Mouse (Mus musculus): ENCODE results near the gene Cacfd1.

Cacfd1 gene

DNA sequence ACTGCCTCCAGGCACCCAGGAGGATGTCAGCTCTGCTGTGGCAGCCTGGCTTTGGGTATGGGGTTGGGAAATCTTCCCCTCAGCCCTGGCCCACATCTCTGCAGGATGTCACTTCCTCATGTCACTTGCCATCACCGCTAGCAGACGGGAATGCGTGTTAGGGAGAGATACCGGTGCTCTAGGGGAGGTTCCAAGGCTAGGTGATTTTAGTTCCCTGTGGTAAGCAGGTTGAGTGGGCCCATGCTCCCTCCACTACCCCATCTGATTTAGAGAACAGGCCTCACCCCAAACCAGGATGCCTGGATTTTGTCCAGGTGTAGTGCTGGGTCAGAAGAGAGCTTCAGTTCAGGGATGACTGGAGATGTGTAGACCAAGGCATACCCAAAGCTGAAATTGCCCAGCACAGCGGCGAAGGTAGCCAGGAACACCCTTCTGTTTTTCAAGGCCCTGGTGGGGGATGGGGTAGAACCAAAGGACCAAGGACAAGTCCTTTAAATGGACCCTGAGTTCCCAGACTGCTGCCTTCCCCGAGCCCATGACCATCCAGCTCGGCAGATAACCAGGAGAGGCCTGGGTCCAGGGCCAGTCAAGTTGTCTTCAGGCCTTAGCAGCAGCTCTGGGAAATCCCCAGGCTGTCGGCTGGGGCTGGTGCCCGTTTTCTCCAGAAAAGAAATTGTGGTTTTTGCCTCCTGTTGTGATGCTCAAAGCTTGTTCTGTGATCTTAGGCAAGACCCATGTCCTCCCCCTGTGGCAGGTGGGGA lies 17.3 kb downstream of the Cacfd1 start:
- DNase-seq (ENCODE audit: extremely low spot score, low spot score), result no peak

DNA sequence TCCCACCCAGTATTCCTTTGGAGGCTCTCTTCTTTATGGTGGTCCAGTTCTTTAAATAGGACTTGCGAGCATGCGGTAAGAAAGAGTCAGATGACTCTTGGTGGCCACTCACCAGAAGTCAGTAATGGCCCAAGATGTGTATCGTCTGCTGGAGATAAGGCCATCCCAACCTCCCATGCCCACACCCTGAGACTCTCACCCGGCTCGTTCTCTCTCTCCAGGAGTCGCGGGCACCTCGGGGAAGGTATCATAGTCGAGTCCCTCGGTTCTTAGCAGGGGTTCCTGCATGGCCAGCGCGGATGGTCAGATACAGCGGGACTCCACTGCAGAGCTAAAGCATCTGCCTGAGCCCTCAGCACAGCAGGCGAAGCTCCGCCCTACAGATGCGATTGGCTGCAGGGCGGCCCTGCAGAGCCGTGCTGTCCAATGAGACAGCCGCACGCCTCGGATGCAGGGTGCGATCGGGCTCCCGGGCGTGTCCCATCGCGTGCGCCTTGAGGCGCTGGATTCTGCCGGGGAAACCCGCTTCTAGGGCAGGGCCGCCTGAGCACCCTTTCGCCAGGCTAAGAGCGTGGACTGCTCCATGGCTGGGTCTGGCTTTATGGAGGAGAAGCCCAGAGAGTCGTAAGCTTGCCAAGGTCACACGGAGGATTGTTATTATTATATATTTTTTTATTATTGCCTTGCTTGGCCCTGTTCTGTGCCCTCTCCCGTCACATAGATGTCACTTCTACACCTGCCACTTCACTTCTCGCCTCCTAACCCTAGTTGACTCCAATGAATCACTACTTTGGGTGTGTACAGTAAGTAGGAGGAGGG lies 18.1 kb downstream of the Cacfd1 start, which contains the start of gene Slc2a6:
TSS of gene Slc2a6 (minus strand) at position 381 of the 819 bp plus-strand sequence.
- peak; percentile 81 for DNase-seq (ENCODE audit: extremely low spot score, low spot score)

DNA sequence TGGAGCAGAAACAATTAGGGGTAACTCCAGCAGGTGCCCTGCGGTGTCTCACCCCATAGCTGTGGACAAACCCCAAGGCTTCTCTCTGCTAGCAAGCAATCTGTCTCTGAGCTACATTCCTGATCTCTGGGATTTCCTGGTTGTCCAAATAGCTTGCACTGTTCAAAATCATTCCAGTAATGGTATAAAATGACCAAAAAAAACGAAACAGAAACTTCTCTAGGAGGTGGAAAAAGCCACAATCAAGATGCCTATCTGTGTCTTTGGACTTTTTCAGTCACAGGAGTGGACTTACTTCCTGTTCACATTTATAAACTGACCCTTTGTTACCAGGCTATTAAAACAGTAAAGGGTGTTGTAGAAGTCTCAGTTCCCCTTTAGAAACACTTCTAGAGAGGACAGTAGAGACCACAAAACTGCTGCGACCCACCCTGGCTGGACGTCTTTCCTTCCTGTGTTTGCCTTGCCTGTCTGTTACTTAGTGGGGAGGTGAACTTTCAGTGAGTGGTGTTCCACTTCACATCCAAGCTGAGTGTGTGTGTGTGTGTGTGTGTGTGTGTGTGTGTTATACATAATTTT lies 18.8 kb downstream of the Cacfd1 start:
- no peak for DNase-seq (ENCODE audit: extremely low spot score, low spot score)

DNA sequence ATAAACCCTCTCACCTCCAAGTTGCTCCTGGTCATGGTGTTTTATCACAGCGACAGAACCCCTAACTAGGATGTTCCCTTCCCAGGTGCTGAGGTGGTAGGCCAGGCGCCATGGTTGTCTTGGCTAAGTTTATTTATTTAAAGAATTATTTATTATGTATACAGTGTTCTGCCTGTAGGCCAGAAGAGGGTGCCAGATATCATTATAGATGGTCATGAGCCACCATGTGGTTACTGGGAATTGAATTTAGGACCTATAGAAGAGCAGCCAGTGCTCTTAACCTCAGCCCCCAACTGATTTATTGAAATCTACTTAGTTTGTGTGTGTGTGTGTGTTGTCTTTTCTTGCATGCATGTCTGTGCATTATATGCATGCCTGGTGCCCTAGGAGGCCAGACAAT lies 22.6 kb downstream of the Cacfd1 start:
- no peak for DNase-seq (ENCODE audit: extremely low spot score, low spot score)

DNA sequence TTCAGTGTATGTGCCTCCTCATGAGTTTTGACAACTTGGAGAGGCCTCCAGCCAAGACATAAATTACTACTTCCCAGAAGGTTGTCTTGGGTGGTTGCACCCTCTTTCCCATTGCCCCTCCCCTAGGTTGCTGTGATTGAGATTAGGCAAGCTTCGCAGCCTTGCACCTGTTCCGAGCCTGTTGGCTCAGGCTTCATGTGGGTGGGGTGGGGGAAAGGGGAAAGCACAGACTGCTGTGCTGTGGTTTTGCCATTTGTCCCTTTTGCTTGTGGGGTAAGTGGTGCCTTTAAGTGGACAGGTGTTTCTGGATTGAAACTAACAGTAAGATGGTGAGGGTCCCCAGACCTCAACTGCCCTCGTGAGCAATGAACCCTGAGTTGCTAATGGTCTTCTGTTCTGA lies 26.3 kb downstream of the Cacfd1 start:
- no peak for DNase-seq (ENCODE audit: extremely low spot score, low spot score)

DNA sequence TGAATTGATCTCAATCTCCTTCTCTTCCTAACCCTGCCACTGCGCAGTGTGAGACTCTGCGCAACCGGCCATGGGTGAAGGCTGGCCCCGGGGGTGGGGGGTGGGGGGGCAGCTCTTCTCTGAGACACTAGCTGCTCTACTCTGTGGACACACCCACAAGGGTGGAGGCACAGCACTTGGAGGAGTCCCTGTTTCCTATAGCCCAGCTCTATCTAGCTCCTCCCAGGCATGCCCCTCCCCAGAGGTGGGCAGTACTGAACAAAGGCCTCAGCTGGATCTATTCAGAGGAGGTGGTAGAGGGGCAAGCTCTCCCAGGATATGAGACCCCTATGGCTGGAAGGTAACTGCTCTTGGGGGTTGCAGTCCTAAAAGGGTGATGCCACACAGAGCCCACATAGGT lies 27.3 kb downstream of the Cacfd1 start:
- no peak for DNase-seq (ENCODE audit: extremely low spot score, low spot score)

DNA sequence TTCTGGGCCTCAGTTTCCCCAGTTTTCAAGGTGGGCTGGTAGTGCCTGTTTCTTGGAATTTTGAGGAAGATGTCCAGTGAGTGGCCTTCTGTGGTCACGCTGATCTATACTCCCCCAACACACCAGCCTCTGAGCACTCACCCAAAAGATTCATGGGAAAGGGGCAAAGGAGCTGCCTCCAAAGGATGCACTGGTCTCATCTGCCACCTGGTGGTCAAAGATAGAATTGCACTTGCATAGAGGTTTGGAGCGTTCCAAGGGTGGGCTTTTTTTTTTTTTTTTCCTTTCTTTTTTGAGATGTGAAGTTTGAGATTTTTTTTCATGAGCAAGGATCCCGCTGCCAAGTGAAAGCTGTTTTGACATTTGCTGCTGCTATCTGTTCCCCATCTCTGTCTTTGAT lies 28.9 kb downstream of the Cacfd1 start:
- DNase-seq (ENCODE audit: extremely low spot score, low spot score), result peak; percentile 75

DNA sequence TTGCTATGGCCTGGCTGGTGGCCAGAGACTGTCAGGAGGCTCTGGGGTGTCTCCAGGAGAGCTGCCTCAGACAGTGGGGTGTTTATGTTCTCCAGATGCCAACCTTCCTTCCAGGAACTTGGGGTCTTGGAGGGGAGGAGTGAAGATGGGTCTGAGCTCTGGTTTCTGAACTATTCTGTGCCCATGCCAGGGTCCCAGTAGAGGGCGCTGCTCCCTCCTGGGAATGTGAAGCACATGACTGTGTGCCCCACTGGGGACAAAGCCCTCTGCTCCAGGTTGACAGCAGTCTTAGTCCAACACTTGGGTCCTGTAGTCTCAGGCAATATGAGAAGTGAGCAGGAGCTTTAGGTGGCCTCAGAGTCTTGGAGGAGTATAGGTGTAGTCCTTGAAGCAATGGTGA lies 29.6 kb downstream of the Cacfd1 start:
- DNase-seq (ENCODE audit: extremely low spot score, low spot score), result no peak

DNA sequence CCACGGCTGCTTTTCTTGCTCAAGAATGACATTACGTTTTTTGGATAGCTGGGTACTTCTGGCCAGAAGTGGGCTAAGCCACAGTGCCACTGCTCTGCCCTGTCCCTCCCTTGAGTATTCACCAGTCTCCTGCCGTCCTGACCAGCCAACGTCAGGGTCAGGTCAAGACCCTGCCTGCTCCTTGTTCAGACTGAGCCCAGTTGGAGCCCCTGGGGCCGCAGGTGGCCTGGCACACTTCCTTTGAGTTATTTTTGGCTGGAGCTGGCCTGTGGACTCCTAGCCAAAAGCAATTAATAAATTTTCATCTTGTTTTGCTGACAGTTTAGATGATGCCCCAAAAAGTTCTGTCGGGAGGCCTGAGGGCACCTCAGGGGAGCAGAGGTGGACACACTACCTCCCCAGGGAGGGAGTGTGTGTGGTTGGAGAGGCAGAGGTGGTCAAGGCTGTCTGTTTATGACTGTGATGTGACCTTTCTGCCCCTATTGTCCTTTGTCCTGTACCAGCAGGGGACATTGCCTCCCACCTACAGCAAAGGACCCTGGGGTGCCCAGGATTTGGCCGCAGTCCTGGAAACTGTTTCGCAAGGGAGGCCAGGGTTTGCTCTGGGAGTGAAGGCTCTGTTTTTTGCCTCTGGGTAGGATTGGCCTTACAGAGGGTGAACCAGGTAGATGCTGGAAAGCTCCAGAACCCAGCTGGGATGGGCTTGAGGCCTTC lies 32.6 kb downstream of the Cacfd1 start:
- no peak for DNase-seq (ENCODE audit: extremely low spot score, low spot score)

DNA sequence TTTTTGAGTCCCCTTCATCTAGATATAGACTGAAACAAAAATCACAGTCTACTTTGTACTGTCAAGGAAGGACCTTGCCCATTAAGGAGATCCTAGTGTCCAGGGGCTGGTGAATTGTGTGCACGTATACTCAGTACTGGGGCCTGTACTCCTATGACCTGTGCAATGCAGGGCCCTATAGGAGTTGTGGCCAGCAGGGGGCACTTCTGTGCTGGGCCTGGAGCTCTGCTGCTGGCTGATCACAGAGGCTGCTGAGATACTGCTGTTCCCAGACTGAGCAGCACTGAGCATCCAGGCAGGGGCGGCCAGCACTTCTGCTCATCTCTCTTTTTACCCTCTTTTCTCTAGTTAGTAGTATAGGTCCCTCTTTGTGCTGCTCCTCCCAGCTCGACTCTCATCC lies 33.7 kb downstream of the Cacfd1 start:
- peak; percentile 78 for DNase-seq (ENCODE audit: extremely low spot score, low spot score)

DNA sequence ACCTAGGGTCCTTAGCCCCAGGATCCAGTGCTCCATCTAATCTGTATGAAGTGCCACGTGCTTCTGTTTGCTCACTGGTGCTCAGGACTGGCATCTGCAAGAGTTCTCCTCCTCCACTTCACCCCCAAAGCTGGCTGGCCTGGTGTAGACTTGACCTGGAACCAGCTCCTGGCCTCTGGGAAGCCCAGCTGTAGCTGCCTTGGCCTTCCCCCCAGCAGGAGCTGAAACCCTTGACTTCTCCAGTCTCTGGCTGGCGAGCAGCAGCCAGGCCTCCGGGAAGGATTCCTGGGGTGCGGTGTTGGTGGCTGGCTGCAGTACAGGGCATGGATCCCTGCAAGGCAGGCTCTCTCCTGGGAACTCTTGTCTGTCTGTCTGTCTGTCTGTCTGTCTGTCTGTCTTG lies 34.4 kb downstream of the Cacfd1 start:
- no peak for DNase-seq (ENCODE audit: extremely low spot score, low spot score)

DNA sequence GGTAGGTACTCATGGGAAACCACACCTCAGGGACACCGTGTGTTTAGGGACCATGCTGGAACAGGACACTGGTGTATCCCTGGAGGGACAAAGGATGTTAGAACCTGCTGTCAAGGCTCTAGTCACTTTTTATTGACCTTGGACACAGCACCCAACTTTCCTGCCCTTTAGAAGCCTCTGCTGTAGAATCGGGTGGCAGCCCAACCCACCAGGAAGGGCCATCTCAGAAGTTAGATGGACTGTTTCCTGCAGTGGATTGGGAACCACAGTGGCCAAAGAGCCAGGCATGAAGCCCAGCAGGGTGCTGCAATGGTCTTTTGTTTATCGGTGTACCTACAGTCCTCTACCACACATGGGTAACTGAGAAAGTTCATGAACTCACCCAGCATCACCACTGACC lies 34.9 kb downstream of the Cacfd1 start:
- no peak for DNase-seq (ENCODE audit: extremely low spot score, low spot score)

DNA sequence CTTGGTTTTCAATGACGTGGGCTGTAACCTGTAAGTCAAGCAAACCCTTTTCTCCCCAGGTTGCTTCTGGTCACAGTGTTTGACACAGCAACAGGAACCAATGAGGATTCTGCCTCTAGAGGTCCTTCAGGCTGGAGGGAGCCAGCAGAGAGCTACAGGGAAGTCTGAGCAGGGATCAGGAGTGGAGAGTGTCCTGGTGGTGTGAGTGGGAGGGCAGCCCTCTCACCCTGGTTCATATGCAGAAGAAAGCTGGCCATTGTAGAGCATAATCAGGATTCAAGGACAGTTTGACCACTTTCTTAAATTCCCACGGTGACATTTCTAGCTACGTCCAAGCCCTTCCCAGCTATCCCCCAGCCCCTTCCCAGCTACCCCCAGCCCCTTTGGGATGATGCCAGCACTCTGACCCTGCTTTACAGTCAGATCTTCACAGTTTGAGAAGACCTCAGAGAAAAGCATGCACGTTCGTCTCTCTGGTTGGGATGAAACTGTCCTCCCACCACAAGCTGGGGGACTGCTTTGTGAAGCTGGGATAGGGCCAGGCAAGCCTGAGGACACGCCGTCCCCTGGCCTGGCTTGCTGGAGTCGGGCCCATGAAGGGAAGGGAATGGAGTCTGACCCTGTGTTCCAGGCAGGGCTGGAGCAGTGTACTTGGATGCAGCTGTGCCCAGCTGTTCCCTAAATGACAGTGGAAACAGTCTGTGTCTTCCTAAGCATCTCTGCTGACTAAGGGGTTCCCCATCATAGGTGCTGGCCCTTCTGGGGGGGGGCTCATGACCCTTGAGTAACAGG lies 36.4 kb downstream of the Cacfd1 start:
- no peak for DNase-seq (ENCODE audit: extremely low spot score, low spot score)

DNA sequence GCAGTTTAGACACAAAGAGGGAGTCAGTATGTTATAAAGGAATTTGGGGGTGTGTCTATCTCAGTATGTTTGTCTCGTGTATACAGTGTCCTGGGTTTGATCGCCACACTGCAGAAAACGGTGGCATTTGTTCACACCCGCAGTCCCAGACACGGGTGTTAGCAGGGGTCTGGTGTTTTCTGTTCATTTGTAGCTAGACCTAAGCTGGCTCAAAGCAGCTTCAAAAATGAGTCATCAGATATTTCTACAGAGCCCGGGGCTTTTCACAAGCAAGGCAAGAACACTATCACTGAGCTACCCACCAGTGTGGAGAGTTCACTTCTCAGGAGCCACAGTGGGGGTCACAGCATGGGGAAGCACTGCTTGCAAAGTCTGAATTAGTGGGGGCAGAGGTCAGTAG lies 39.7 kb downstream of the Cacfd1 start:
- DNase-seq (ENCODE audit: extremely low spot score, low spot score), result no peak

DNA sequence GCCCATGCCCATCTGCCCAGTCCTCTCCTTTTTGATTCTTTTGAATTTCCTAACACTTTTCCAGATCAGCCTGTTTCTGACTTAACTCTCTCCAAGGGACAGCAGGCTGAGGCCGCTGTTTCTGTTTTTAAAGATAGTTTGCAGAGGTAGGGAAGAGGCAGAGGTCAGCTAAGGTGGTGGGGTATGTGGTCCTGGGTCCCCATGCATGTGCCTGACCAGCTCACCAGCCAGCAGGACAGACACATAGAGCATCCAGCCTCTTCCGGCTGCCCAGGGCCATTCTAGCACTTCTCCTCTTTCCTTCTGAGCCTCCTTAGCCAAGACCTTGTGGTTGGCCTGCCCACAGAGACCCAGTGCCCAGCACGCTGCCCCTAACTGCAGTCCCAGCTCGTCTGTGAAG lies 48.5 kb downstream of the Cacfd1 start:
- DNase-seq (ENCODE audit: extremely low spot score, low spot score), result no peak

DNA sequence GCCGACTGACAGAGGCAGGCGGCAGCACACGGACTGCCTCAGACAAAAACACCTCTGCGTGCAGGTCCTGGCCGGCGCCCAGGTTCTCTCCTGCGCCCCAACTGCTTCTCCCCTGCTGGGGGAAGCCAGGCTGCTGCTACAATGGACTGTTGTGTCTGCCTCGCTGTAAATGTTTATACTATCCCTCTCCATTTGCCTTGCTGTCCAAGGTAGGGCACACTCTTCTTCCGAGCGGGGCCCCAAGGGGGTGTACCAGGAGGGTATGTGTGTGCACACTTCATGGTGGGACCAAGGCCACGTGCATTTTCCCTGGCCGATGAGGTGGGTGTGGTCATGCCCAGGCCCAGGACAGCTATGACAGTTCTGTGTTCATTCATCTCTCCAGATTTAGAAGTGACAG lies 49.0 kb downstream of the Cacfd1 start:
- no peak for DNase-seq (ENCODE audit: extremely low spot score, low spot score)

DNA sequence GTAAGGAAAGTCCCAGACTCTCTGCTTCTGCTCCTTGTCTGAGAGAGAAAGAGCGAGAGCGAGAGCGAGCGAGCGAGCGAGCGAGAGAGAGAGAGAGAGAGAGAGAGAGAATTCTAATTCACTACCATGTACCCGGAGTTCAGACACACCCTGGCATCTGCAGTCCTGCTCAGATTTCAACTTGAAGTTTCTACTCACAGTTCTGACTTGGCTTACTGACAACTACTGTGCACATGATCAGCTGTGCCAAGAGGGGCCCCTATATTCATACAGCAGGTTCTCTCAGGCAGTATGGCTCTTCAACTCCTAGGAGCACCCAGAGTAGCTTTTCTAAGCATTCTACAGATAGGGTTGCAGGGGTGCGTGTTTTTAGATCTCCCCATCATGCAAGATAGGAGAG lies 49.5 kb downstream of the Cacfd1 start:
- DNase-seq (ENCODE audit: extremely low spot score, low spot score), result no peak

DNA sequence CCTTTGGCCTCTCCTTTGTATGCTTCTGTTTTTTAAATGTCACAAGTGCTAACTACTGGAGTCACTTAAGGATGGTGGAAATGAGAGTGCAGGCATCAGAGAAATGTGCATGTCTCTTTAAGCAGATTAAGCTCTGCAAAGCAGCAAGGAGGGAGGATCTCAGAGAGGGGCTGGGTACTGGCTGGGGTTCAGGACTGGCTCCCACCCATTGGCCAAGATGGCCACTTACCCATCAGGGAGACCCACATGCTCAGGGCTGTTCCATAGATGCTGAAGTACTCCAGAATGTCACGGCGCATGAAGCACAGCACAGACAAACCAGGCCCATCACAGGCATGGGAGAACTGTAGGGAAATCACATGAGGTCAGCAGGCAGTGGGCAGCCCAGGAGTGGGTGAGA lies 57.4 kb downstream of the Cacfd1 start:
- no peak for DNase-seq (ENCODE audit: extremely low spot score, low spot score)

DNA sequence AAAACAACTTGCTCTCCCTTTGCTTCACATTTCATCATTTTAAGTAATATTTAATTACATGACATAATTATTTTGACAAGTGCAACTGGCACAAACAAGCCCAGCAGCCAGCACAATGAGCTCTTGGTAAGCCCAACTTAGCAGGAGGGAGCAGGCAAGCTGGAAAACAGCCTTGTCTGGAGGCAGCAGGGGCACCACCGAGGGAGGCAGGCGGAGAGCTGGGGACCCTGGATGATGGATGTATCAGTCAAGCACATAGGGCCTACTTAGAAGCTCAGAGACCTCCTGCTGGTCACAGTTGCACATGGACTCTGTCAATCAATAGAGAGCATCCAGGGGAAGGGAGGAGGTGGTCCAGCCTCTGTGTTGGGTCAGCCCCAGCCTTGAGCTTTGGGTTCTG lies 58.3 kb downstream of the Cacfd1 start:
- DNase-seq (ENCODE audit: extremely low spot score, low spot score), result no peak

DNA sequence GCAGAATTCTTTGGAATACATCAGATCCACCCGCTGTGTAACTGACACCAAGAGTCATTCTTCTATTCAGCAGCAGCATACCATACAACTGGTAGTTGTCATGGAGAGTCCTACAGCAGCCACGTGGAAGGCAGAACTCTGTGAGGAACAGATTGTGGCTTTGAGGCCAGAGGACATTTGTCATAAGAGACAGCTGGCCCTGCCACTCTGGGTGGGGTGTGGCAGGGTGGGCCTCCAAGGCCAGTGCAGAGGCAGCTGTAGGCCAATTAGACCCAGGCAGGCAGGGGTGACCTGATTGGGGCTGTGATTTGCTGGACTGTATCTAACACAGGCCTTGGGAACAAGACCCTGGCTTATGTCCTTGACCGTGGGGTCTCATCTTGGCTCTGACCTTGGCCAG lies 59.9 kb downstream of the Cacfd1 start:
- DNase-seq (ENCODE audit: extremely low spot score, low spot score), result no peak

DNA sequence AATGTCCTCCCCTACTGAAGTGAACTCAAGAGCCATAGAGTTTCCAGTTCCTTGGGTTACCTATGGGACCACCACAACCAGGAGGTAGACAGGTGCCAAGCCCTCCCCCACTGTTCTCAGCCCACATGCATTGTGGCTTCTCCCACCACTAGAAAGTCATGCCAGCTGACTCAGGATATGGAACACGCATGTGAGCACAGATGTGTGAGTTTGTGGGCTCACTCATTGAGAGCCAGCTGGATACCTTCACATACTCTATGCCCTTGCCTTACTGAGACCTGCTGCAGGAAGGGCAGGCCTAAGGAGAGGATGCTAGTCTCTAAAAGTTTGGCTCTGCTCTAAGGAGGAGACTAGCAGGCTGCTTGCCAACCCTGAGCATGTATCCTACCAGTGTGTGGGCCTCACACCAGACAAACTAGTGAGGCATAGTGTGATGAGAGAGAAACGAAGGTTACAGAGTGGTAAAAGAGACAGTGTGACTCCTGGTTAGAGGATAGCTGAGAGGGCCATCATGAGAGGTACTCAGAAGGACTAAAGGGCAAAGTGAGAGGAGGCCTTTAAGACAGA lies 60.6 kb downstream of the Cacfd1 start:
- no peak for DNase-seq (ENCODE audit: extremely low spot score, low spot score)

All from neural tube, embryonic 10.5 days (tissue).